Mouse (Mus musculus): ENCODE measurements around the gene Pde10a.

DNA sequence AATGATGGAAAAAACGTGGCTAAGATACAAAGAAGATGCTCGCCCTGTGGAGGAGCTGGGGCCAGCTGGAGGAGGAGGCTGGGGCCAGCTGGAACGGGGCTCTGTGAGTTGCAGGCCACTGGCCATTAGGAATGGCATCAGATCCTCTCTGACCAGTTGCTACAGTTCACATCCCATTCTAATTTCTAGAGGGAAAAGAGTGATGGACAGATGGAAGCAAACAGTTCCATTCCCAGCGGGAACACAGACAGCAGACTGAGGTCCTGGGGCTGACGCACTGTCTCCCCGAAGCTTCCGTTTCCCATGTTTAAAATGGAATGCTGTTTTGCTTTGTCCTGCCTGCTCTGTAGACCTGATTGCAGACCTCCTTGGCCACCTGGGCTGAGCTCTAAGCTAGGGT, 161.2 kb downstream of the Pde10a start:
- TF ChIP-seq POLR2A (IDR thresholded peaks at IDR 0.05; ENCODE audit: control insufficient read depth, low read depth, low read length) (no peak), CTCF (IDR thresholded peaks at IDR 0.05; ENCODE audit: control insufficient read depth, insufficient read depth, insufficient replicate concordance, low read depth, low read length) (no peak)
